Mouse (Mus musculus): ENCODE data around the gene Vrk1. TPM values are rescaled to one million over a fixed set of nuclear protein-coding genes. Genes with fewer than 3 reads are reported as not detected.

Vrk1 gene
- 12.4 and 12.5 TPM in 2 replicates for polyA plus RNA-seq (2021; fragmentation: Nextera tagmentation)
- long read RNA-seq, experiment 1, transcript Vrk1-203 (14 exons, 3,711 nt): minor isoform, 6 of 26 reads
- long read RNA-seq, experiment 1, transcript Vrk1-202 (13 exons, 1,509 nt): major isoform, 10 of 26 reads
- long read RNA-seq, experiment 1, partial matches to known transcripts: 4 of 26 reads
- long read RNA-seq, experiment 1, other reads (novel, unspliced or antisense): 4 of 26 reads
- long read RNA-seq, experiment 2, transcript Vrk1-202 (13 exons, 1,509 nt): minor isoform, 32 of 100 reads
- long read RNA-seq, experiment 2, transcript Vrk1-203 (14 exons, 3,711 nt): major isoform, 34 of 100 reads
- long read RNA-seq, experiment 2, partial matches to known transcripts: 4 of 100 reads
- long read RNA-seq, experiment 2, other reads (novel, unspliced or antisense): 28 of 100 reads

DNA sequence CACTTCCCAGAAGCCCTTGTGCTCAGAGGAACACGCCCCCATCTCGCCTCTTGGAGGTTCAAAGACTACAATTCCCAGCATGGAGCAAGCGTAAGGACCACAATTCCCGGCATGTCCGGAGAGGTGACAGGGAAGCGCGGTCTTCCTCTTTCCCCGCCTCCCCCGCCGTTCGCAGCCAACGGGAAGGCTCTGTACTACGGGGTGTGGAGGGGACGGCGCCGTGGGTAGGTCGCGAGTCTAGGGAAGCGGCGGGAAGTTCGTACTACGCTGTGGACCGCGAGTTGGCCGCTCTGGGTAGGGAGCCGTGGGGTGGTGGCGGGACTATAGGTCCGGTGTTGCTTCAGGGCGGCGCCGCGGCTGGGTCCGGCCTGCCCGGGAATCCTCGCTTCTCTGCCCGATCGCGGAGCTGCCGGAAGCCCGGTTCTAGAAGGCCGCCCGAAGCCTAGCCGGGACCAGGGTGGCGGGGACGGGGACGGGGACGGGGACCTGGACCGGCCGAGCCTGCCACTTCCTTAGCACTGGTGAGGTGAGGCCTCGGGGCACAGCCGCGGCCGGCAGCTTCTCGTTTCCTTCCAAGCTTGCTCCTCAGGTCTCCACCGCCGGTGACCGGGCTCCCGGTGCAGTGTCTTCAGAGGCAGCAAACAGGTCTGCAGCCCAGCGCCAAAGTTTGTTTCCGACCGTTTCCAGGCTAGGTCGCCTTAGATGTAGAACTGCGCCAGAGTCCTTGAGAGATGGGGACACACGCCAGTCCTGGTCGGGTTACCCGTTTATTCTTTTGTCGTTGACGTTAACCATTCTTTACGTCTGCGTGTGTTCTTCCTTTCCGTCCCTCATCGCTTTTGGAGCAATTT lies at the start of gene Vrk1:
Vrk1 (plus strand) TSS at position 164 of the 851 bp plus-strand sequence.

Other genes with a start within 250 kb of the Vrk1 start
- 65.9 and 66.7 TPM in 2 replicates for gene Papola, start 225.5 kb upstream of the Vrk1 start, polyA plus RNA-seq (2021; fragmentation: Nextera tagmentation)